Mouse (Mus musculus): ENCODE measurements around the gene Cilp2.

GRCm38 (mm10) chr8:69919876-69920662 lies 32.6 kb upstream of the Cilp2 start:
- TF ChIP-seq CTCF (IDR thresholded peaks at IDR 0.05; ENCODE audit: extremely low read depth, insufficient read length, insufficient replicate concordance, low read depth, low read length) (no peak), POLR2A (IDR thresholded peaks at IDR 0.05; ENCODE audit: low read depth, low read length) (no peak)
